Mouse (Mus musculus) heart, postnatal 0 days (tissue): ENCODE data around the gene Tgfbr2. TPM values are rescaled to one million over a fixed set of nuclear protein-coding genes. Genes with fewer than 3 reads are reported as not detected.

Experiments
- ATAC-seq: fragments of 200-750 bp; cut with Nextera tagmentation; 2 replicates; pipeline ENCODE4 v1.8.0; 2017; ENCODE audit warnings: low read depth, moderate number of reproducible peaks, moderate library complexity; ENCODE audit not compliant: insufficient read depth
- DNase-seq: peaks from one replicate; pipeline ENCODE4 v3.0.0-alpha.2; 2016; ENCODE audit warnings: low spot score
- H3K27ac ChIP-seq: fragments of 300-500 bp; sonication (generic); 2 replicates; pipeline ENCODE4 v1.5.1; 2014; ENCODE audit warnings: low read depth, mild to moderate bottlenecking
- H3K27me3 ChIP-seq: fragments of 300-500 bp; sonication (generic); 2 replicates; pipeline ENCODE4 v1.6.1; 2014; ENCODE audit warnings: low read length, mixed read lengths; ENCODE audit not compliant: control insufficient read depth, insufficient read depth
- H3K36me3 ChIP-seq: fragments of 300-500 bp; sonication (generic); replicated peaks from 2 replicates; pipeline ENCODE4 v1.6.1; 2014; ENCODE audit warnings: low read length, mixed read lengths; ENCODE audit not compliant: control insufficient read depth, insufficient read depth
- H3K4me1 ChIP-seq: fragments of 300-500 bp; sonication (generic); 2 replicates; pipeline ENCODE4 v1.6.1; 2014; ENCODE audit warnings: antibody characterized with exemption; ENCODE audit not compliant: control insufficient read depth, insufficient read depth
- H3K4me2 ChIP-seq: fragments of 300-500 bp; sonication (generic); 2 replicates; pipeline ENCODE4 v1.6.1; 2014; ENCODE audit warnings: low read depth, mild to moderate bottlenecking, low read length, moderate library complexity
- H3K4me3 ChIP-seq: fragments of 300-500 bp; sonication (generic); 2 replicates; pipeline ENCODE4 v1.5.1; 2014; ENCODE audit warnings: low read depth, low read length
- H3K9ac ChIP-seq: fragments of 300-500 bp; sonication (generic); replicated peaks from 2 replicates; pipeline ENCODE4 v1.6.1; 2014; ENCODE audit warnings: low read depth, low read length, mixed read lengths
- H3K9me3 ChIP-seq: fragments of 300-500 bp; sonication (generic); replicated peaks from 2 replicates; pipeline ENCODE4 v1.6.1; 2016; ENCODE audit warnings: low read length; ENCODE audit not compliant: control insufficient read depth
- CTCF ChIP-seq: IDR thresholded peaks from 2 replicates; pipeline ENCODE4 v1.5.1; 2016; ENCODE audit warnings: antibody characterized with exemption, control low read depth, low read depth
- EP300 ChIP-seq: IDR thresholded peaks from 2 replicates; pipeline ENCODE4 v1.6.1; 2016; ENCODE audit warnings: antibody characterized with exemption, low read depth
- WGBS: fragments of 180-500 bp; shearing (Covaris S2); extraction: QIAGEN DNeasy Blood & Tissue Kit; methylation state at CpG from one replicate; pipeline ENCODE4 v1.1.7; 2014; 5-methylcytosine and 5-hydroxymethylcytosine counted together
- polyA plus RNA-seq: library from polyadenylated mRNA; unstranded; fragments of >200 nt; fragmentation: Nextera tagmentation; extraction: Ambion mirVana; gene quantifications from 2 replicates; pipeline ENCODE4 v1.2.1, GENCODE M21; 2015
- total RNA-seq: library from RNA; depleted of rRNA; stranded (reverse); fragments of >200 nt; gene quantifications from 2 replicates; pipeline ENCODE4 v1.2.3, GENCODE M21; 2014; ENCODE audit warnings: low replicate concordance

Gene Tgfbr2
- total and polyA plus RNA-seq, 2 experiments from 2014 or later, result 16.0 to 70.8 TPM

- Histone ChIP-seq H3K36me3 (no peaks in the 10 kb centered on the region), H3K4me2 (no peak overlapping the region), H3K9ac (no peak overlapping the region), H3K27me3 (no peaks in the 10 kb centered on the region), H3K9me3 (0 out of 2 replicates have a peak, but pooled peaks cover 3% of the 10 kb centered on the region), H3K4me3 (no peak overlapping the region), H3K4me1 (no peaks in the 10 kb centered on the region), H3K27ac (no peak overlapping the region)
- 8% methylated on average over 4 of the region's 4 CpGs for WGBS
- peak; percentile 13 for DNase-seq
- ATAC-seq, result no peak
- TF ChIP-seq CTCF, result peak; percentile 71
- no peak for TF ChIP-seq EP300
Measured at GRCm38 (mm10) chr9:116060691-116061090, 114.5 kb downstream of the Tgfbr2 start.

- H3K4me3 ChIP-seq, result no peak overlapping the region
- H3K36me3 ChIP-seq, result no peaks in the 10 kb centered on the region
- ATAC-seq, result 0 out of 2 replicates have a peak, but pooled peaks have one; percentile 27
- H3K27ac ChIP-seq, result no peak overlapping the region
- TF ChIP-seq CTCF (peak; percentile 40), EP300 (no peak)
- H3K4me2 ChIP-seq, result no peak overlapping the region
- DNase-seq, result no peak
- no peaks in the 10 kb centered on the region for H3K4me1 ChIP-seq
- H3K27me3 ChIP-seq, result no peaks in the 10 kb centered on the region
- H3K9ac ChIP-seq, result no peak overlapping the region
- H3K9me3 ChIP-seq, result 0 out of 2 replicates have a peak, but pooled peaks cover 3% of the 10 kb centered on the region
- WGBS, result 47% methylated on average over 4 of the region's 4 CpGs
Measured at GRCm38 (mm10) chr9:116059156-116059555, 116.0 kb downstream of the Tgfbr2 start.

GRCm38 (mm10) chr9:116058475-116058874, 116.7 kb downstream of the Tgfbr2 start:
- no peak for ATAC-seq
- Histone ChIP-seq H3K4me2 (no peak overlapping the region), H3K9me3 (0 out of 2 replicates have a peak, but pooled peaks cover 3% of the 10 kb centered on the region), H3K4me3 (no peak overlapping the region), H3K27ac (no peak overlapping the region), H3K9ac (no peak overlapping the region), H3K27me3 (no peaks in the 10 kb centered on the region), H3K4me1 (no peaks in the 10 kb centered on the region), H3K36me3 (no peaks in the 10 kb centered on the region)
- DNase-seq, result no peak
- 72% methylated on average over 4 of the region's 4 CpGs for WGBS
- TF ChIP-seq EP300 (no peak), CTCF (no peak)

- ATAC-seq (no peak), DNase-seq (no peak)
- no peak overlapping the region for H3K4me2 ChIP-seq
- no peak for TF ChIP-seq EP300
- 0 out of 2 replicates have a peak, but pooled peaks cover 3% of the 10 kb centered on the region for H3K9me3 ChIP-seq
- no peak overlapping the region for H3K4me3 ChIP-seq
- H3K4me1 ChIP-seq, result no peaks in the 10 kb centered on the region
- H3K27me3 ChIP-seq, result no peaks in the 10 kb centered on the region
- H3K9ac ChIP-seq, result no peak overlapping the region
- 79% methylated on average over 8 of the region's 8 CpGs for WGBS
- H3K27ac ChIP-seq, result no peak overlapping the region
- no peaks in the 10 kb centered on the region for H3K36me3 ChIP-seq
Measured at GRCm38 (mm10) chr9:116053976-116054375, 121.2 kb downstream of the Tgfbr2 start.

GRCm38 (mm10) chr9:116049985-116050384, 125.2 kb downstream of the Tgfbr2 start:
- ATAC-seq (no peak), DNase-seq (no peak)
- H3K4me3 ChIP-seq, result no peak overlapping the region
- H3K27me3 ChIP-seq, result no peaks in the 10 kb centered on the region
- TF ChIP-seq EP300 (no peak), CTCF (no peak)
- 65% methylated on average over 1 of the region's 1 CpGs for WGBS
- no peak overlapping the region for H3K4me2 ChIP-seq
- no peaks in the 10 kb centered on the region for H3K9me3 ChIP-seq
- H3K4me1 ChIP-seq, result no peaks in the 10 kb centered on the region
- H3K9ac ChIP-seq, result no peak overlapping the region
- H3K36me3 ChIP-seq, result no peaks in the 10 kb centered on the region
- no peak overlapping the region for H3K27ac ChIP-seq

- Histone ChIP-seq H3K9ac (no peak overlapping the region), H3K4me2 (no peak overlapping the region), H3K27ac (no peak overlapping the region), H3K4me3 (no peak overlapping the region), H3K27me3 (no peaks in the 10 kb centered on the region), H3K36me3 (no peaks in the 10 kb centered on the region), H3K9me3 (no peaks in the 10 kb centered on the region), H3K4me1 (no peaks in the 10 kb centered on the region)
- TF ChIP-seq CTCF (peak; percentile 92), EP300 (no peak)
- no peak for ATAC-seq
- peak; percentile 37 for DNase-seq
- 17% methylated on average over 3 of the region's 3 CpGs for whole genome bisulfite sequencing
Measured at GRCm38 (mm10) chr9:116041787-116042186, 133.4 kb downstream of the Tgfbr2 start.
